Mouse (Mus musculus): ENCODE data around the gene Gm5592.
"Not testable (repeated sequence)": the region's sequence is repeated elsewhere in the genome, so short reads cannot be mapped to it uniquely, and the experiment has no call there.

Gm5592 gene

GRCm38 (mm10) chr7:41153541-41153940, at the start of gene Gm5592:
Gm5592 (plus strand) TSS chr7:41153841.
- not testable (repeated sequence) for DNase-seq (ENCODE audit: inconsistent ontology term)

GRCm38 (mm10) chr7:41155806-41156205, 2.2 kb downstream of the Gm5592 start:
- DNase-seq (ENCODE audit: inconsistent ontology term) = not testable (repeated sequence)

GRCm38 (mm10) chr7:41157879-41158278, 4.2 kb downstream of the Gm5592 start:
- not testable (repeated sequence) for DNase-seq (ENCODE audit: inconsistent ontology term)

GRCm38 (mm10) chr7:41158562-41158961, 4.9 kb downstream of the Gm5592 start:
- DNase-seq (ENCODE audit: inconsistent ontology term) = not testable (repeated sequence)

- no peak for DNase-seq (ENCODE audit: inconsistent ontology term)
Observed at GRCm38 (mm10) chr7:41193671-41194070, 40.0 kb downstream of the Gm5592 start.
